Mouse (Mus musculus) midbrain, embryonic 11.5 days (tissue): ENCODE data around the gene Olfr288. TPM values are rescaled to one million over a fixed set of nuclear protein-coding genes. Genes with fewer than 3 reads are reported as not detected.

Experiments used
- ATAC-seq: fragments of 200-750 bp; cut with Nextera tagmentation; 2 replicates; pipeline ENCODE4 v1.8.0; 2017; ENCODE audit warnings: moderate TSS enrichment, moderate library complexity; ENCODE audit not compliant: low FRiP score
- DNase-seq: peaks from one replicate; pipeline ENCODE4 v3.0.0; 2015; ENCODE audit warnings: low spot score; ENCODE audit errors: missing footprints
- H3K27ac ChIP-seq: fragments of 300-500 bp; sonication (generic); 2 replicates; pipeline ENCODE4 v1.5.1; 2014; ENCODE audit warnings: low read depth, low read length
- H3K27me3 ChIP-seq: fragments of 300-500 bp; sonication (generic); 2 replicates; pipeline ENCODE4 v1.6.1; 2014; ENCODE audit warnings: mild to moderate bottlenecking, low read length, moderate library complexity, mixed read lengths; ENCODE audit not compliant: control insufficient read depth, insufficient read depth
- H3K36me3 ChIP-seq: fragments of 300-500 bp; sonication (generic); 2 replicates; pipeline ENCODE4 v1.6.1; 2014; ENCODE audit warnings: mild to moderate bottlenecking, low read length, moderate library complexity, mixed read lengths; ENCODE audit not compliant: control insufficient read depth, insufficient read depth
- H3K4me1 ChIP-seq: fragments of 300-500 bp; sonication (generic); 2 replicates; pipeline ENCODE4 v1.6.1; 2014; ENCODE audit warnings: low read length; ENCODE audit not compliant: control insufficient read depth, insufficient read depth
- H3K4me2 ChIP-seq: fragments of 300-500 bp; sonication (generic); 2 replicates; pipeline ENCODE4 v1.6.1; 2014; ENCODE audit warnings: mild to moderate bottlenecking, moderate library complexity
- H3K4me3 ChIP-seq: fragments of 300-500 bp; sonication (generic); 2 replicates; pipeline ENCODE4 v1.5.1; 2014; ENCODE audit warnings: low read depth, low read length
- H3K9ac ChIP-seq: fragments of 300-500 bp; sonication (generic); 2 replicates; pipeline ENCODE4 v1.6.1; 2014; ENCODE audit warnings: low read length
- H3K9me3 ChIP-seq: fragments of 300-500 bp; sonication (generic); 2 replicates; pipeline ENCODE4 v1.6.1; 2016; ENCODE audit warnings: low read length; ENCODE audit not compliant: control insufficient read depth
- WGBS: fragments of 180-500 bp; shearing (Covaris S2); extraction: QIAGEN DNeasy Blood & Tissue Kit; methylation state at CpG from one replicate; pipeline ENCODE4 v1.1.7; 2014; 5-methylcytosine and 5-hydroxymethylcytosine counted together
- polyA plus RNA-seq: library from polyadenylated mRNA; unstranded; fragments of >200 nt; fragmentation: Nextera tagmentation; extraction: Ambion mirVana; gene quantifications from 2 replicates; pipeline ENCODE4 v1.2.1, GENCODE M21; 2014

The Olfr288 gene
- polyA plus RNA-seq, 1 experiment from 2014 or later, result not detected

- H3K27ac ChIP-seq, result peak overlapping the region; percentile 48; the same call in 1 of the 2 replicates
- H3K9ac ChIP-seq, result peak overlapping the region; percentile 89
- peak; percentile 85 for DNase-seq
- peak overlapping the region; percentile 95 for H3K4me2 ChIP-seq
- no peaks in the 10 kb centered on the region for H3K9me3 ChIP-seq
- ATAC-seq, result peak; percentile 69
- H3K27me3 ChIP-seq, result no peaks in the 10 kb centered on the region
- peak overlapping the region; percentile 95 for H3K4me3 ChIP-seq
- peaks cover 7% of the 10 kb centered on the region for H3K4me1 ChIP-seq
- H3K36me3 ChIP-seq, result peaks cover 9% of the 10 kb centered on the region; the same call in 1 of the 2 replicates
- WGBS, result under 1% methylated on average over 36 of the region's 36 CpGs
Observed at GRCm38 (mm10) chr15:98144861-98145507, 50.4 kb downstream of the Olfr288 start.

- 83% methylated on average over 10 of the region's 10 CpGs for WGBS
Observed at GRCm38 (mm10) chr15:98142515-98142914, 52.8 kb downstream of the Olfr288 start.

GRCm38 (mm10) chr15:98140809-98141208 lies 54.5 kb downstream of the Olfr288 start:
- no peak for ATAC-seq
- Histone ChIP-seq H3K27ac (no peak overlapping the region), H3K9ac (no peak overlapping the region), H3K27me3 (no peaks in the 10 kb centered on the region), H3K4me3 (no peak overlapping the region), H3K4me1 (peaks cover 7% of the 10 kb centered on the region), H3K9me3 (no peaks in the 10 kb centered on the region), H3K36me3 (peaks cover 11% of the 10 kb centered on the region; the same call in 1 of the 2 replicates), H3K4me2 (no peak overlapping the region)
- WGBS, result 93% methylated on average over 5 of the region's 5 CpGs
- no peak for DNase-seq

More at GRCm38 (mm10) chr15:98142515-98142914, 52.8 kb downstream of the Olfr288 start:
- Histone ChIP-seq H3K27ac (no peak overlapping the region), H3K9me3 (no peaks in the 10 kb centered on the region), H3K36me3 (peaks cover 11% of the 10 kb centered on the region; the same call in 1 of the 2 replicates), H3K9ac (no peak overlapping the region), H3K4me1 (peaks cover 7% of the 10 kb centered on the region), H3K27me3 (no peaks in the 10 kb centered on the region), H3K4me2 (no peak overlapping the region), H3K4me3 (no peak overlapping the region)
- ATAC-seq (no peak), DNase-seq (no peak)

- Histone ChIP-seq H3K27me3 (no peaks in the 10 kb centered on the region), H3K9ac (no peak overlapping the region), H3K4me3 (no peak overlapping the region), H3K4me1 (peaks cover 5% of the 10 kb centered on the region), H3K36me3 (peaks cover 15% of the 10 kb centered on the region; the same call in 1 of the 2 replicates), H3K9me3 (no peaks in the 10 kb centered on the region), H3K27ac (no peak overlapping the region), H3K4me2 (no peak overlapping the region)
- no peak for DNase-seq
- no peak for ATAC-seq
- 83% methylated on average over 7 of the region's 7 CpGs for WGBS
Observed at GRCm38 (mm10) chr15:98139763-98140162, 55.6 kb downstream of the Olfr288 start.

- no peak for ATAC-seq
- no peak for DNase-seq
- Histone ChIP-seq H3K36me3 (peaks cover 18% of the 10 kb centered on the region), H3K9ac (no peak overlapping the region), H3K4me3 (no peak overlapping the region), H3K27ac (no peak overlapping the region), H3K27me3 (no peaks in the 10 kb centered on the region), H3K4me2 (no peak overlapping the region), H3K9me3 (no peaks in the 10 kb centered on the region), H3K4me1 (no peaks in the 10 kb centered on the region)
- WGBS, result 92% methylated on average over 9 of the region's 9 CpGs
Observed at GRCm38 (mm10) chr15:98136871-98137270, 58.5 kb downstream of the Olfr288 start.

Other genes with a start within 250 kb of the Olfr288 start
- gene Tmem106c, start 231.3 kb downstream of the Olfr288 start, polyA plus RNA-seq, result 60.4 and 62.7 TPM in 2 replicates
- 94.5 and 94.6 TPM in 2 replicates for gene Col2a1, start 190.8 kb downstream of the Olfr288 start, polyA plus RNA-seq
- gene Pfkm, start 103.0 kb downstream of the Olfr288 start, polyA plus RNA-seq, result 36.3 TPM in 2 replicates
- gene Senp1, start 101.8 kb downstream of the Olfr288 start, polyA plus RNA-seq, result 46.2 and 47.6 TPM in 2 replicates
- gene Asb8, start 29.9 kb downstream of the Olfr288 start, polyA plus RNA-seq, result 44.4 and 49.4 TPM in 2 replicates
- 12.7 TPM in 2 replicates for gene Ccdc184, start 28.4 kb downstream of the Olfr288 start, polyA plus RNA-seq
- not detected in 2 replicates for gene Gm44579, start 25.4 kb upstream of the Olfr288 start, polyA plus RNA-seq
- gene Olfr287, start 25.5 kb upstream of the Olfr288 start, polyA plus RNA-seq, result not detected in 2 replicates
- gene Olfr286, start 38.9 kb upstream of the Olfr288 start, polyA plus RNA-seq, result not detected in 2 replicates
- not detected in 2 replicates for gene H1fnt, start 61.8 kb upstream of the Olfr288 start, polyA plus RNA-seq
- 1.6 and 1.9 TPM in 2 replicates for gene Zfp641, start 100.6 kb upstream of the Olfr288 start, polyA plus RNA-seq
- gene Olfr285, start 121.8 kb upstream of the Olfr288 start, polyA plus RNA-seq, result not detected in 2 replicates
- not detected in 2 replicates for gene Olfr284, start 145.4 kb upstream of the Olfr288 start, polyA plus RNA-seq
- not detected in 2 replicates for gene Olfr283, start 185.4 kb upstream of the Olfr288 start, polyA plus RNA-seq
- gene Olfr282, start 235.7 kb upstream of the Olfr288 start, polyA plus RNA-seq, result not detected in 2 replicates